Mouse (Mus musculus) heart, adult 2 months (tissue): ENCODE data around the gene Slc6a2.

ENCODE experiments used
- CTCF ChIP-seq: fragments of 200-600 bp; IDR thresholded peaks from 2 replicates; pipeline ENCODE4 v1.8.1; 2022; ENCODE audit warnings: antibody characterized with exemption, mild to moderate bottlenecking, moderate library complexity
- EP300 ChIP-seq: fragments of 200-500 bp; IDR thresholded peaks from 2 replicates; pipeline ENCODE4 v1.6.1; 2011; ENCODE audit warnings: low read depth, low read length, control low read depth; ENCODE audit not compliant: insufficient read depth
- POLR2A ChIP-seq: fragments of 200-500 bp; IDR thresholded peaks from 2 replicates; pipeline ENCODE4 v1.6.1; 2011; ENCODE audit warnings: mild to moderate bottlenecking, low read depth, low read length, control low read depth; ENCODE audit not compliant: insufficient read depth

DNA sequence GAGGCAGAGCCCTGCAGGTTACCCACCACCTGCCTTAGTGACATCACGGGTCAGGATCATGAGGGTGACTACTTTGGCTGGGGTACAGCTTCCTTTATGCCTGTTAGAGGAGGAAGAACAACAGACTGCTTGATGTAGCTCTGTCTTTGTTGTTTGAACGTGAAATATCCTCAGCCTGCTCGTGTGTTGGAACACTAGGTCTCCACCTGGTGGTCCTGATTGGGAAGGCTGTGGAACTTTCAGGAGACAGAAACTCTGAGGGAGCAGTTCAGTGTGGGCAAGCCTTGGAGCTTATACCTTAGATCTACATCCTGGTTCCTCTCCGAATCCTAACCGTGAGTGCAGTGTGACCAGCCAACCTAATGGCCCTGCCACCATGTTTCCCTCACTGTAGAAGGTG is 61.9 kb downstream of the Slc6a2 start:
- TF ChIP-seq CTCF (no peak), POLR2A (no peak), EP300 (no peak)
